Mouse (Mus musculus) embryonic facial prominence, embryonic 10.5 days (tissue): ENCODE measurements around the gene Dmxl2. TPM values are rescaled to one million over a fixed set of nuclear protein-coding genes. Genes with fewer than 3 reads are reported as not detected.

ENCODE experiments used
- DNase-seq: peaks from one replicate; pipeline ENCODE4 v3.0.0-alpha.2; 2017; ENCODE audit warnings: low spot score
- H3K27ac ChIP-seq: fragments of 300-500 bp; sonication (generic); replicated peaks from 2 replicates; pipeline ENCODE4 v1.5.1; 2016; ENCODE audit warnings: mild to moderate bottlenecking
- H3K27me3 ChIP-seq: fragments of 300-500 bp; sonication (generic); replicated peaks from 2 replicates; pipeline ENCODE4 v1.6.1; 2016; ENCODE audit warnings: low read depth, mild to moderate bottlenecking; ENCODE audit not compliant: poor library complexity, severe bottlenecking
- H3K36me3 ChIP-seq: fragments of 300-500 bp; sonication (generic); replicated peaks from 2 replicates; pipeline ENCODE4 v1.6.1; 2016; ENCODE audit warnings: mild to moderate bottlenecking, moderate library complexity
- H3K4me1 ChIP-seq: fragments of 300-500 bp; sonication (generic); 2 replicates; pipeline ENCODE4 v1.6.1; 2016
- H3K4me3 ChIP-seq: fragments of 300-500 bp; sonication (generic); 2 replicates; pipeline ENCODE4 v1.5.1; 2016; ENCODE audit warnings: mild to moderate bottlenecking, moderate library complexity
- H3K9me3 ChIP-seq: fragments of 300-500 bp; sonication (generic); 2 replicates; pipeline ENCODE4 v1.6.1; 2016; ENCODE audit warnings: mild to moderate bottlenecking
- WGBS: fragments of 180-500 bp; shearing (Covaris S2); methylation state at CpG from one replicate; pipeline ENCODE4 v1.1.7; 2016; 5-methylcytosine and 5-hydroxymethylcytosine counted together
- polyA plus RNA-seq: library from polyadenylated mRNA; unstranded; fragments of >200 nt; fragmentation: Nextera tagmentation; extraction: Ambion mirVana; gene quantifications from 2 replicates; pipeline ENCODE4 v1.2.1, GENCODE M21; 2016

Gene Dmxl2
- polyA plus RNA-seq = 6.1 and 6.4 TPM in 2 replicates

DNA sequence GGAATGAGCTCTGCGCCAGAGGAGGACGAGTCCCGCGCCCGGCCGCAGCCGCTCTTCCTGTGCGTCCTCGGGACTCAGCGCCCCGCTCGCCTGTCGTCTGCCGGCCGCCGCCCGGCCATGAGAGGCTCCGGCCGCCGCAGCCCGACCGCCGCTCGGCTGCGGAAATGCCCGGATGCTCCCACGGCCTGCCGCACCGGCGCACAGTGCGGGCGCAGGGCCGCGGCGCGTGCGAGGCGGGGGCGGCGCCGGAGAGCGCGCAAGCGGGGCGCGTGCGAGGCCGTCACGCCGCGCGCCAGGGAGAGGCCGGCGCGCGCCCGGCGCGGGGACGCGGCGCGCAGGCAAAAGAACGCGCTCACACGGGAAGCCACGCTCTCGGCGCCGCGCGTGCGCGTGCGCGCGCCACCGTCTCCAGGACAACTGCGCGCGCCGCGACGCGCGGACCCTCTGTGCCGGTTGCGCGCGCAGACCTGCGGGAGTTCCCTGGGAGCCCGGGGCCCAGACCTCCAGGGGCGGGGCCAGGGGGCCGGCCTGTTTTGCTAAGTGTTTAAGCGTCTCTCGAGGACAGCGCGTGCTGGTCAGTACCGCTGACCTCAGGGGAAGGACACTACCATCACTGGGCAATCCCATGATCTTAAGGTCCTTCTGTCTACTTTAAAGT lies at the start of gene Dmxl2:
Gene Dmxl2 (minus strand): TSS at position 174 of the 658 bp plus-strand sequence.
- WGBS = 5% methylated on average over 99 of the region's 99 CpGs
- Histone ChIP-seq H3K36me3 (no peaks in the 10 kb centered on the region), H3K4me3 (peak within 1 kb of the TSS; percentile 89), H3K9me3 (no peaks in the 10 kb centered on the region), H3K4me1 (peaks cover 22% of the 10 kb centered on the region), H3K27me3 (peaks cover 18% of the 10 kb centered on the region), H3K27ac (peak within 1 kb of the TSS; percentile 84)
- DNase-seq = peak; percentile 91

DNA sequence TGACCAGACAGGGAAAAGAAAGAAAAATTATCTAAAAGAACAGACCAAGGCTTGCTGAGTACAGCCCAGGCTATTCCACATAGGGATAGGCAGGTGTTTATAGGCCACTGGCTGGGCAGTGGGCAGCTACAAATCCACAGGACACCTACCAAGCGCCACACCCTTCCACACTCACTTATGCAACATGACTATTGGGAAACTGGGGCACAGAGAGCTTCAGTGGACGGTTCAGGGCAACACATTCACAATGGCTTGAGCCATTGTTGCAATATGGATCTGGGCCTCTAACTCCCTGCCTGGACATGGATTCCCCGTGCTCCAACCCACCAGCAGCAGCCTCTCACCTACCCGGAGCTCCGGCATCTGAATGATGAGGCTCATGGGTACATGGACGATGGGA lies 48.0 kb upstream of the Dmxl2 start:
- WGBS = 88% methylated on average over 6 of the region's 6 CpGs

GRCm38 (mm10) chr9:54547536-54547935 lies 46.1 kb upstream of the Dmxl2 start:
- DNase-seq = peak; percentile 66
- Histone ChIP-seq H3K36me3 (no peaks in the 10 kb centered on the region), H3K4me3 (no peak overlapping the region), H3K4me1 (peaks cover 19% of the 10 kb centered on the region), H3K9me3 (no peaks in the 10 kb centered on the region), H3K27ac (no peak overlapping the region), H3K27me3 (no peaks in the 10 kb centered on the region)
- 18% methylated on average over 5 of the region's 5 CpGs for WGBS

More for the DNA sequence above, 48.0 kb upstream of the Dmxl2 start:
- H3K27ac ChIP-seq = no peak overlapping the region
- H3K4me3 ChIP-seq = no peak overlapping the region
- H3K27me3 ChIP-seq = no peaks in the 10 kb centered on the region
- no peaks in the 10 kb centered on the region for H3K36me3 ChIP-seq
- no peak for DNase-seq
- H3K4me1 ChIP-seq = peaks cover 7% of the 10 kb centered on the region
- H3K9me3 ChIP-seq = no peaks in the 10 kb centered on the region

DNA sequence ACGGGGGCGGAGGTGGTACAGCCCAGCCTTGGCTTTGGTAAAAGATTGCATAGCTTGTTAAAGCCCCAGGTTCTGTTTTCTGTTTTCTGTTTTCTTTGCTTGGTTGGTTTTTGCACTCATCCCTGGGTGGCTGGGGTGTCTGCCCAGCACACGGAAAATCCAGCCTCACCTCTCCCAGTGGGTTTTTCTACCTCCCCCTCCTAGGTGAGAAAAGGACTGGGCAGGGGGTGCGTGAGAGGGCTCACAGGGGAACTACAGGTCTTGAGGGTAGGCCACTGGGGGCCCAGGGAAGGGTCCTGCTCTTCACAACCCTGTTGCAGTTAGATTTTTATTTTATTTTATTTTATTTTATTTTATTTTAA lies 43.5 kb upstream of the Dmxl2 start:
- DNase-seq = no peak
- 90% methylated on average over 4 of the region's 4 CpGs for WGBS
- Histone ChIP-seq H3K36me3 (no peaks in the 10 kb centered on the region), H3K27me3 (no peaks in the 10 kb centered on the region), H3K4me3 (no peak overlapping the region), H3K27ac (no peak overlapping the region), H3K4me1 (peaks cover 20% of the 10 kb centered on the region), H3K9me3 (no peaks in the 10 kb centered on the region)

GRCm38 (mm10) chr9:54544212-54544953 lies 43.0 kb upstream of the Dmxl2 start:
- Histone ChIP-seq H3K4me3 (no peak overlapping the region), H3K4me1 (peaks cover 20% of the 10 kb centered on the region), H3K27ac (no peak overlapping the region), H3K9me3 (no peaks in the 10 kb centered on the region), H3K27me3 (no peaks in the 10 kb centered on the region), H3K36me3 (no peaks in the 10 kb centered on the region)
- 82% methylated on average over 9 of the region's 9 CpGs for WGBS
- DNase-seq = no peak

DNA sequence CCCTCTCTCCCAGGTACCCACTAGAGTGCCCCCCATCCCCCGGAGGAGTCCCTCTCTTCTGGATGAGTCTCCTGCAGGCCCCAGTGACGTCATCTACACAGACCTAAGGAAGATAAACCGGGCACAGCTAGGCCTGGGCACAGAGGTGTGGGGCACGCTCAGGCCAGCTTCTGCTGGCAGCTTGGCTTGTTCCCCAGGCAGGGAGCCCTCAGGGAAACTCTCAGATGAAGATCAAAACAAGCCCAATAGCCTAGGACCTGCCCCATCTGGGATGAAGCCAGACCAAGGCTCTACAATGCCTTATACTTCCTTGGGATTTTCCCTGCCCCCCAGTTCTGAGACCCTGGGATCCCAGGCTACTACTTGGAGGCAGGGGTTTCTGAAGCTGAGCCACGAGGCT lies 39.4 kb upstream of the Dmxl2 start:
- Histone ChIP-seq H3K27me3 (no peaks in the 10 kb centered on the region), H3K36me3 (no peaks in the 10 kb centered on the region), H3K4me1 (peaks cover 20% of the 10 kb centered on the region), H3K4me3 (no peak overlapping the region), H3K9me3 (no peaks in the 10 kb centered on the region), H3K27ac (no peak overlapping the region)
- DNase-seq = no peak
- WGBS = 77% methylated on average over 5 of the region's 5 CpGs

GRCm38 (mm10) chr9:54538684-54539083 lies 37.3 kb upstream of the Dmxl2 start, which contains the start of gene Sh2d7:
Sh2d7 (plus strand) TSS chr9:54538984.
- no peak for DNase-seq
- H3K27ac ChIP-seq = no peak within 1 kb of the TSS
- WGBS = 93% methylated on average over 14 of the region's 14 CpGs
- no peaks in the 10 kb centered on the region for H3K36me3 ChIP-seq
- H3K9me3 ChIP-seq = no peaks in the 10 kb centered on the region
- H3K4me3 ChIP-seq = no peak within 1 kb of the TSS
- no peaks in the 10 kb centered on the region for H3K27me3 ChIP-seq
- peaks cover 15% of the 10 kb centered on the region for H3K4me1 ChIP-seq

- no peak for DNase-seq
- Histone ChIP-seq H3K4me1 (peaks cover 10% of the 10 kb centered on the region; the same call in 1 of the 2 replicates), H3K27me3 (no peaks in the 10 kb centered on the region), H3K27ac (no peak overlapping the region), H3K9me3 (no peaks in the 10 kb centered on the region), H3K4me3 (no peak overlapping the region), H3K36me3 (no peaks in the 10 kb centered on the region)
- WGBS = 97% methylated on average over 3 of the region's 3 CpGs
Observed at GRCm38 (mm10) chr9:54538244-54538643, 36.8 kb upstream of the Dmxl2 start.

DNA sequence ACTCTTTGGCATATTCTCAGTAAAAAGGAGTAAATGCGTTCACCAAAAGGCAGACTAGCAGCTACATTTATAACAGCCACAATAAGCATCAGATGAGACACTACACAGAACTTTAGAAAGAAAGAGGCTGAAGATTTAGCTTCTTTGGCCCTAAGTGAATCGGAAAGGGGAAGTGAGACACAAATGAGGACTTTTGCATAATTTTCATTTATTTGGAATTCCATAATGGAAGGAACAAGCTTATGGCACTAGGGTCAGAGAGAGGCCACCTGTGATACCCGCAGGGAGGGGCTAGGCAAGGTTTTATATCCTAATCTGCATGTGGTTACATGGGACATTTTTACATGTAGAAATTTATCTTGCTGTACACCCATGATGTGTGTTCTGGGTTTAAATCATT lies 36.1 kb upstream of the Dmxl2 start:
- H3K27me3 ChIP-seq = no peaks in the 10 kb centered on the region
- no peaks in the 10 kb centered on the region for H3K9me3 ChIP-seq
- peaks cover 7% of the 10 kb centered on the region; the same call in 1 of the 2 replicates for H3K4me1 ChIP-seq
- no peak overlapping the region for H3K4me3 ChIP-seq
- 86% methylated on average over 3 of the region's 3 CpGs for WGBS
- H3K27ac ChIP-seq = no peak overlapping the region
- no peak for DNase-seq
- no peaks in the 10 kb centered on the region for H3K36me3 ChIP-seq

- Histone ChIP-seq H3K4me1 (0 out of 2 replicates have a peak, but pooled peaks cover 5% of the 10 kb centered on the region), H3K9me3 (no peaks in the 10 kb centered on the region), H3K27me3 (no peaks in the 10 kb centered on the region), H3K4me3 (no peak overlapping the region), H3K27ac (no peak overlapping the region), H3K36me3 (no peaks in the 10 kb centered on the region)
- DNase-seq = no peak
- 65% methylated on average over 4 of the region's 4 CpGs for WGBS
Observed at GRCm38 (mm10) chr9:54537030-54537429, 35.6 kb upstream of the Dmxl2 start.

GRCm38 (mm10) chr9:54536236-54536635 lies 34.8 kb upstream of the Dmxl2 start:
- Histone ChIP-seq H3K4me1 (0 out of 2 replicates have a peak, but pooled peaks cover 5% of the 10 kb centered on the region), H3K27ac (no peak overlapping the region), H3K36me3 (no peaks in the 10 kb centered on the region), H3K27me3 (no peaks in the 10 kb centered on the region), H3K9me3 (no peaks in the 10 kb centered on the region), H3K4me3 (no peak overlapping the region)
- WGBS = 87% methylated on average over 7 of the region's 7 CpGs
- no peak for DNase-seq

- H3K36me3 ChIP-seq = no peaks in the 10 kb centered on the region
- DNase-seq = no peak
- no peak overlapping the region for H3K4me3 ChIP-seq
- 0 out of 2 replicates have a peak, but pooled peaks cover 5% of the 10 kb centered on the region for H3K4me1 ChIP-seq
- H3K27me3 ChIP-seq = no peaks in the 10 kb centered on the region
- no peaks in the 10 kb centered on the region for H3K9me3 ChIP-seq
- H3K27ac ChIP-seq = no peak overlapping the region
- WGBS = 82% methylated on average over 5 of the region's 5 CpGs
Observed at GRCm38 (mm10) chr9:54533975-54534374, 32.5 kb upstream of the Dmxl2 start.

DNA sequence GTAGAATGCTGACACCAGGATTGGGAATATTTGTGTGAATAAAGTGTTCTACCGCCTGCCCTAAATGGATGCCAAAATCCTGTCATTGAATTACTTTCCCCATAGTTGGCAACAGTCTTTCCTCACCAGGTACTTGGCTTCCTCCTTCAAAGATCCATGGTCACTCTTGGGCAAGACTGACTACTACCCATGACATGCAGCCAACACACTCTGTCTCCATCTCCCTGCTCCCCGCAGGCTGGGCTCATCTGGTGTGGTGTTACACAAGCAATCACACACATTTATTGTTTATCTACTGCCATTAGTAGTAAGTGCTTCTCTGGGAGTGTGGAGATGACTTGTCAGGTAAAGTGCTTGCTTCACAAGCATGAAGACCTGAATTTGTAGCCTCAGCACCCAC lies 31.5 kb upstream of the Dmxl2 start:
- DNase-seq = no peak
- Histone ChIP-seq H3K9me3 (no peaks in the 10 kb centered on the region), H3K27me3 (no peaks in the 10 kb centered on the region), H3K4me3 (no peak overlapping the region), H3K4me1 (0 out of 2 replicates have a peak, but pooled peaks cover 5% of the 10 kb centered on the region), H3K27ac (no peak overlapping the region), H3K36me3 (no peaks in the 10 kb centered on the region)
- 97% methylated on average over 2 of the region's 2 CpGs for WGBS
